Mouse (Mus musculus) right cerebral cortex, postnatal 36 days (tissue): ENCODE measurements around the gene Tmem174.

Experiments used
- DNase-seq, 2 experiments: peaks; one replicate each; pipeline ENCODE4 v3.0.0; 2022; ENCODE audit warnings: low spot score in 2 of 2, mixed read lengths in 1 of 2

The Tmem174 gene

DNA sequence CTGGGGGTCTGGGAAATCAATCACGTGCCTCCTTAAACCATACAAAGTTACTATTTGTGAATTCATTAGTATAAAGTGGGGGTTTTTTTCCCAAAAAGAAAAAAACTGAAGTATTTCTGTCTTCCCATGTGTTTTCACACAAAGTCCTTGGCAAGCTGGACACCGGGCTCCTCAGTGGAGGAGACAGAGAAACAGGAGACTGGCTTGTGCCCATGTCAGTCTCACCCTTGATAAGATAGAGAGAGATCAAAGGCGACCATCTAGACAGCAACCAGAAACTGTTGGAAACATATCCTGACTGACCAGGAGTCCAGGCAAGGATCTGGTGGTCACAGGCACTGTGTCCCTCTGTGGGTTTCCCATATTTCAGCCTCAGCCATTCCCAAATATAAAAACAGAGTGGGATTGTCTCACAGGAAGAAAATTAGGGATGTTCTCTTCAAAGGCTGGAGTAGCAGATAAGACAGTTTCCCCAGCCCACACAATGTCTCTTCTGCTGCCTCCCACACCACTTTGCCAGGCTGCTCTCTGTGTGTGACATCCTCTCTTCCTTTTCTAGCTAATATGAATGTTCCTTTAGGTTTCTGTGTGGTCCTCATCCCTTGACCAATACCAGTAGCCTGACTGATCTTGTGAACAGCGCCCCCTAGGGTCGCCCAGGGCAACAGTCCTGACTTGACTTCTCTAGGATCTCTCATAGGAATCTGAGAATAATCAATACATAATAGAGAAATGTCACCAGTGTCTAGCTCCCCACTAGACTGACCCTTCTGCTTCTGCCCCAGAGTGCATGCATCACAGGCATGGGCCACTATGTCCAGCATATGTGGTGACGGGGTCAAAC is 3.3 kb downstream of the Tmem174 start:
- peak; percentile 34 to 51 for DNase-seq

DNA sequence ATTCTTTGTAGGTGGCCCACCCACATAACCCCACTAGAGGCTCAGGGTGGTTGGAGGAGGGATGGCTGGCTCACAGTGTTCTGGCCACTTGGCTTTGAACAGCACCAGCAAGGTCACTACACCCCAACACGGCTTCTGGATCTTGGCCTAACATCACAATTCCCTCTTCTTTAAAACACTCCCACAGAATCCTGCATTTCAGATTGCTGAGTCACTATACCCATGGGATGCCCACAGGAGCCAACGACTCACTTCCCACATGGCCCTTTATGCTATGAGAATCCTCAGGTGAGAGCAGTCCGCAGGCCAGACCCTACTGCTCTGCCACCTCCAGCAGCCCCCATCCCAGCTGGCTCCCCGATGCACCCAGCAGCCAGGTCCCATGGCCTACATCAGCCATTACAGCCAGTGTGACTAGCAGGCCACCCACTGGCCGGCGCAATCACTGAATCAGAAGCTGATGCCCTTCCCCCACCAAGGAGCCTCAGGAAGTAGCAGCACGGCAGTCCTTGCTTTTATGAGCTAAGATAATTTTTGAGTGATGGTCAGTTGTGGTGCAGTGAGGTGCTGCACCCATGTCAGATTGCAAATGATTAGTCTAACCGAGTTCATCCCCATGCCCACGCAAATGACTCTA is 4.8 kb downstream of the Tmem174 start:
- DNase-seq, result no peak

DNA sequence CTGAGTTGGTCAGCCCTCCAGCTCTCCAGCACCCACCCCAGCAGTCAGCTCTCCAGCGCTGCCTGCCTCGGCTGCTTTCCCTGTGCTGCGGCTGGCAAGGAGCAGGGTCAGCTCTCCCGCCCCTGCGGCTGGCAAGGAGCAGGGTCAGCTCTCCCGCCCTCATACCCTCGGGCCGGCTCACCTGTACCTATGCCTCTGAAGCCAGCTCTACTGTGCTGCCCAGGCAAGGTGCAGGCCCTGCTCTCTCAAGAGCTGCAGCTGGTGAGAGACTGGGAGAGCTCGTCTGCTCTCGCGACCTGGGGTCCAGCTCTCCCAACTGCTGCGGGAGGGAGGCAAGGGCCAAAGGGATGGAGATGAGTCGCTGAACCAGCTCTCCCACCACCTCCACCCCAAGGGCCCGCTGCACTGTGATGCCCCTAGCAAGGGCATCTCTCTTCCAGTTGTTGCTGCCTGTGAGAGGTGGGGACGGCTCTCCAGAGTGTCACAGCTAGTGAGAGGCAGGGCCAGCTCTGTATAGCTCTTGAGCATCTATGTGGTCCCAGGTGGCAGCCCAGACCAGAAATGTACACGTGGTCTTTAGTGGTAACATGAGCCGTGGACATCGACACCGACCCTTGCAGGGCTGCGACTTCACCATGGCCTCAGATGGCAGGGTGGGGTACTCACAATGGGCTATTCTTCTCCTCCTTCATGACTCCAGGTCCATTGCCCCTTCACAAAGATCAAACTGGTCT is 5.9 kb downstream of the Tmem174 start:
- DNase-seq, result no peak

DNA sequence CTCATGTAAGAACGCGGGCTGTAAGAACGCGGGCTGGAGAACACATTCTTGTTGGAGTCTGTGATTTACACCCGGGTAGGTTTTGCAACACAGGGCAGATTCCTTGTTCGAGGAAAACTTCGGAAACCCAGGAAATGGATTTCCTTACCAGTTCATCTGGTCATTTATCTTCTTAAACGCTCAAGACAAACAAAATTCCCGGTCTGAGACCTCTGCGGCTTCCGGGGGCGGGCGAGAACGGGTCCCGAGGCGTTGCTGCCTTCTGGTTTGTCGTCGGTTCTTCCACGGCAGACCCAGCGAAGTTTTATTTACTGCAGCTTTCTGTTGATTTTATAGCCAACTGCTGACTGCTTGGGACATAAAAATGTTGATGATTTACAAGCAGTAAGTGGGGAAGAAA is 10.5 kb downstream of the Tmem174 start:
- DNase-seq, result no peak

DNA sequence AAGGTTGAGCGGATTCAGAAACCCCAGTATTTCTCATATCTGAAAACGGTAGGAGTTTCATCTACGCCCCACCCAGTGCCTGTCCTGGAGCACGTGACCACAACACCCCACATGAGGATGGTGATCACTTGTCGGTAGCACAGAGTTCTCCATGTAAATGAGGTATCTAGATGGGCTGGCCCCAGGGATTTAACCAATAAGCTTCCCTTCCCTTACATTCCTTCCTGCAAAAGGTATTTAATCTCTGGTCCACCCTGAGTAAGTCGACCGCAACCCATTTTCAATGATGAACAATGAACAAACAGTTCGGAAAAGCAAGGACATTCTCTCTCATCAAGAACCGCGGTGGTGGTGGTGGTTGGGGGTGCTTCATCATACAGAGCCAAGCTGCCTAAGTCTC is 12.7 kb downstream of the Tmem174 start:
- DNase-seq, result no peak

- DNase-seq, result no peak
These were observed 14.2 kb downstream of the Tmem174 start for GRCm38 (mm10) chr13:98622881-98623549.

DNA sequence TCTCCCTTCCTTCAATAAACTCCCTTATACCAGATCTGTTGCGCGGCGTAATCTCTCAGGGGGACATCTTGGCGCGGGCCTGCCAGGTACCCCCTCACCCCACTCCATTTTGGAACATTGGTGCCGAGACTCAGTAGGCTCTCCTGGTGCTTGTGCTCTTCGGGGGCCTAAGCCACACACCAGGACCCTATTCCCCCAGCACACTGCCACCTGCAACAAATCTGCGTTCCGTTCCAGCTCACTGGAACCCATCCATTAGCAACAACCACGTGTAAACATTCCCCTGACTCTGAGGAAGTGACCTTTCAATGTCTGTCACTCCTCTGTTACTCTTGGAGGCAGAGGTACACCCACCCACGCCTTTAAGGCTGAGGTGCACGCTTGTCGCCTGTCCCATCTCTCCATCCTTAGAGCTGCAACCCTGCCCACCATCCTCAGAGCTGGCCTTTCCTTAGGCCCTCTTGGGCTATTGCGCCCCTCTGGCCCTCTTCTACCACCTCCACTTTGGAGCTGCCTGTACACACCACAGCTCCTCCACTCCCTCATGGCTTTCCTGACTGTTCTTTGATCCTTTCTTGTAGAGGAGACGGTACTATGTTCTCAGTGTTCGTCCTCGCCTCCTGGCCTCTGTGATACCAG is 19.7 kb downstream of the Tmem174 start:
- no peak for DNase-seq

DNA sequence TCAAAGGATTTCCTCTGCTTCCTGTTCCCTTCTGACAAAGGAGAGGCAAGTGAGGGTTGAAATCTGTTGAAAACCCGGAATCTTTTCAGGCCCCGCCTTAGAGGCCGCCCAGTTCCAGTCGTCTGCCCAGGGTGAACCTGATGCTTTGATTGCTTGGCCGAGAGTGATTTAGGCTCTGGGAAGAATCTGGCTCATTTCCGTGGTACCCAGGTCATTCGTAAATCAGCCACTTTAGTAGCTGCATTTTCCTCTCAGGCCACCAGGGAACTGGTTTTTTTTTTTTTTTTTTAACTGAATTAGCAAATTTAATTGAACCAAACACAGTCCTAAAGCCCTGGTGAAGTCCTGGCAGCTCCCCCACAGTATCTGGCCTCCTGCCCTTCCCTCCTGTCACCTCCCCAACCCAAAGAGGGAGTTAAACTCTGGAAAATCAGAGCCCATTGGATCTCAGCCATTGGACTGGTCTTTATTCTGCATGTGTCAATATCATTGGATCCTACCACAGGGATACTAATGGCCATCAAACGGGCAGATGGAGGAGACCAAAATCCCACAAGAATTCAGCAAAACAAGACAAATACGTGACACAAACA is 29.2 kb downstream of the Tmem174 start:
- no peak for DNase-seq

DNA sequence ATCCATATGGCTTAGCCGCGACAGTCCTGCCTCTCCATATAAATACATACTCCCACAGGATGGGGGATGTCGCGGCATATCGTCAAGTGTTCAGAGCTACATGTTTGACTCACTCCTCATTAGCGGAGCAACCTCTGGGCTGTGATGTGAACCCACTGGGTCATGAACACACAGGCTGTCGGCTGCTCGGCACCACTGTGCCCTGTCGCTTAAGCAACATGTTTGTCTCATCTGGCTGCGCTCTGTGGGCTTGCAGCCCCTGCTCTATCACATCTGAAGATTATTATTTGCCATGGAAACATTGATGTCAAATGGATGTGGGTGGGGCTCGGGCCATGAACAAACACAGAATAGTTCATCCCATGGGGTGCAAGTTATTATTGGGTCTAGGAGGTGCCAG is 33.4 kb downstream of the Tmem174 start:
- DNase-seq, result no peak

- no peak for DNase-seq
These were observed 40.5 kb downstream of the Tmem174 start for GRCm38 (mm10) chr13:98596746-98597145.

DNA sequence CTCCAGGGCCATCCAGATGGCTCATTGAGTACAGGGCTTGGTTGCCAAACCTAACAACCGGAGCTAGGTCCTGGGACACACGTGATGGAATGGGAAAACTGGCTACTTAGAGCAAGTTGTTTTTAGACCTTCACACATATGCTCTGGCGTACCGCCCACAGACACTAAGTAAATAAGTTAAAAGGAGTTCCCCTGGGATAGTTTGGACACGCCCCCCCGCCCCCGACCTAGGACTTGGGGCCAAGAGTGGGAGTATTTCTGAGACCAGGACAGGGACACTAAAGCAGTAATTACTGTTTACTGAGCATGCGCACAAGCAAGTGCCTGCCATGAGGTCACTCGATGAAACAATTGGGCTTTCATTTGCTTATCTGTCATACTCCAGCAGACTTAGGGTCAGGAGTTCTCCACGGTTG is 42.5 kb downstream of the Tmem174 start:
- no peak for DNase-seq

DNA sequence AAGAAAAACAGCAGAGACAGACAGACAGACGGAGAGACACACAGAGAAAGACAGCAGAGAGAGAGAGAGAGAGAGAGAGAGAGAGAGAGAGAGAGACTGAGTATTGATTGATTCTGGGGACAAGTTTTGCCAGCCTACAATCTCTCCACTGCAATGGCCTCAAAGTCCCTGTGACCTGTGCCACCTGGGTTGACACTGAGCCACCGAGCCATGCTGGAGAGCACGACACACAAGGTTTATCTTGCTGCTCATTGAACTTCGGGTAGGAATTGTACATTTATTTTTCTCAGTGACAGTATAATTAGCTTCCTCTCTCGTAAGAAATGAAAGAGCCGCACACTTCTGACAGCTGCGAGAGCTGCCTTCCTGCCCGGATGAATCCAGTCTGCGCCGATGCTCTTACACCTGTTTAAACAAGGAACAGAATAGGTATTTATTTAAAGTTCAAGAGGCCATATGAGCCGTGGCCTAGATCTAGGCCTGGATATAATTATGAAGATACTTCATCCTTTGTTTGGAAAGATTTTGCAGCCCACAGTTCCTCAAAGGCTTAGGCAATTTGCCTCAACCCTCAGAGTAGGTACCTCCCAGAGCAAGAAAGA is 43.2 kb downstream of the Tmem174 start:
- DNase-seq, result no peak

DNA sequence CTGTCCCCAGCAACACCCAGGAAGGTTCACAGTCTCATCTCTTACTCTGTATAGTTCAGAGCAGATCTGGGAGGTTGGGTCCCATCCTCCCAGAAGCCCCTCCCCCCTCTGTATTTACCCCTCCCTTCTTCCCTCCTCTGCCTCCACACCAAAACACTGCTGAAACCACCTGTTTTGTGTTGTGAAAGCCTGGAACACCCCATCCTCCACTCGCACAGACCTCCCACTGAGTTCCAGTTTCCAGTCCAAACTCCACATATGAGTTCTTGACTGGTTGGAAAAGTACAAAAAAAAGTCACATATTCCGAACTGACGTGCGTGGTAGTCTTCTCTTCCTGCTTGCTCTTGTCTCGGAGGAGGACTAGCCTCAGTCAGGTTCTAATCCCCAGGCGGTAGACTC is 45.8 kb downstream of the Tmem174 start:
- DNase-seq, result no peak

- no peak for DNase-seq
These were observed 46.4 kb downstream of the Tmem174 start for GRCm38 (mm10) chr13:98590693-98591389.

- DNase-seq, result no peak
These were observed 47.6 kb downstream of the Tmem174 start for GRCm38 (mm10) chr13:98589572-98589971.

DNA sequence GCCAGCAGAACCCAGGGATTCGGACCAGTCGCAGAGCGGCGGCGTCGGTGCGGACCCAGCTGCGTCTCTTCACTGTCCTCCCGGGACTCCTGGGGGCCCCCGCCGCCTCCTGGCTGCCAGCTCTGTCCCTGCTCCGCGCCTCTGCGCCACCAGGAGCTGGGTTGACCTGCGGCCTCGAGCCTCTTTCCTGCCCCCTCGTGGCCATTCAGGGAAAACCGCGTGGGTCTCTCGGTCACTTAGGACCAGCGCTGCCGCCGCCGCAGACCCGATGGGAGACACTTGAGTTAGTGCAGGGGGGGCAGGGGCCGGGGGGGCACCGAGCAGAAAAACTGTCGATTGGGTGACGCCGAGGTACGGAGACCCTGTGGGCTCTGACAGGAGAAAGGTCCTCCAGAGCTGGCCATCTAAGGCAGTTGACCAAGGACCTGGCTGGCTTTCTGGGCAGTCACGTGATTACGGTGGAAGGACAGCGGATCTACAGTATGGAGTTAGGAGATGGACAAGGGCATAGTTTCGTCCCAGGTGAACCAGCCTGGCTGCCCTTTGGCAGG is 48.2 kb downstream of the Tmem174 start:
- peak; percentile 39 to 53 for DNase-seq

GRCm38 (mm10) chr13:98588480-98588879 is 48.7 kb downstream of the Tmem174 start:
- DNase-seq, result no peak

- no peak for DNase-seq
These were observed 49.6 kb downstream of the Tmem174 start for GRCm38 (mm10) chr13:98587639-98588038.

- peak in 1 of 2 experiments; percentile 44 for DNase-seq
These were observed 50.2 kb downstream of the Tmem174 start for GRCm38 (mm10) chr13:98586817-98587575.
